Mouse (Mus musculus) midbrain, embryonic 13.5 days (tissue): ENCODE measurements around the gene Smarcc2. TPM values are rescaled to one million over a fixed set of nuclear protein-coding genes. Genes with fewer than 3 reads are reported as not detected.
A peak's percentile ranks its signal among the peaks of the same experiment; 100 is the strongest.
"Not testable (repeated sequence)": the region's sequence is repeated elsewhere in the genome, so short reads cannot be mapped to it uniquely, and the experiment has no call there.

Experiments used
- ATAC-seq: fragments of 200-750 bp; cut with Nextera tagmentation; 2 replicates; pipeline ENCODE4 v1.8.0; 2017; ENCODE audit warnings: mild to moderate bottlenecking, moderate TSS enrichment, moderate library complexity
- H3K27ac ChIP-seq: fragments of 300-500 bp; sonication (generic); 2 replicates; pipeline ENCODE4 v1.5.1; 2015; ENCODE audit warnings: inconsistent platforms, mild to moderate bottlenecking, moderate library complexity
- H3K27me3 ChIP-seq: fragments of 300-500 bp; sonication (generic); 2 replicates; pipeline ENCODE4 v1.6.1; 2015; ENCODE audit warnings: mild to moderate bottlenecking, inconsistent platforms
- H3K36me3 ChIP-seq: fragments of 300-500 bp; sonication (generic); 2 replicates; pipeline ENCODE4 v1.6.1; 2015; ENCODE audit warnings: mild to moderate bottlenecking, inconsistent platforms
- H3K4me1 ChIP-seq: fragments of 300-500 bp; sonication (generic); replicated peaks from 2 replicates; pipeline ENCODE4 v1.6.1; 2015; ENCODE audit warnings: inconsistent platforms
- H3K4me2 ChIP-seq: fragments of 300-500 bp; sonication (generic); replicated peaks from 2 replicates; pipeline ENCODE4 v1.6.1; 2015; ENCODE audit warnings: moderate library complexity, mild to moderate bottlenecking, inconsistent platforms
- H3K4me3 ChIP-seq: fragments of 300-500 bp; sonication (generic); replicated peaks from 2 replicates; pipeline ENCODE4 v1.5.1; 2015; ENCODE audit warnings: mild to moderate bottlenecking, inconsistent platforms
- H3K9ac ChIP-seq: fragments of 300-500 bp; sonication (generic); replicated peaks from 2 replicates; pipeline ENCODE4 v1.6.1; 2015; ENCODE audit warnings: mild to moderate bottlenecking, inconsistent platforms
- H3K9me3 ChIP-seq: fragments of 300-500 bp; sonication (generic); 2 replicates; pipeline ENCODE4 v1.6.1; 2016; ENCODE audit warnings: mild to moderate bottlenecking, inconsistent platforms
- WGBS: fragments of 180-500 bp; shearing (Covaris S2); methylation state at CpG from one replicate; pipeline ENCODE4 v1.1.7; 2015; 5-methylcytosine and 5-hydroxymethylcytosine counted together
- polyA plus RNA-seq: library from polyadenylated mRNA; unstranded; fragments of >200 nt; fragmentation: Nextera tagmentation; extraction: Ambion mirVana; gene quantifications from 2 replicates; pipeline ENCODE4 v1.2.1, GENCODE M21; 2015

Gene Smarcc2
- polyA plus RNA-seq, 1 experiment from 2014 or later: 212 TPM

- no peak overlapping the region for H3K9ac ChIP-seq
- H3K27ac ChIP-seq: peak overlapping the region; percentile 35; the same call in 1 of the 2 replicates
- H3K4me2 ChIP-seq: no peak overlapping the region
- 68% methylated on average over 5 of the region's 5 CpGs for WGBS
- H3K4me1 ChIP-seq: peaks cover 33% of the 10 kb centered on the region
- no peak for ATAC-seq
- no peaks in the 10 kb centered on the region for H3K9me3 ChIP-seq
- H3K4me3 ChIP-seq: no peak overlapping the region
- H3K36me3 ChIP-seq: peaks cover 73% of the 10 kb centered on the region
- no peaks in the 10 kb centered on the region for H3K27me3 ChIP-seq
Observed at GRCm38 (mm10) chr10:128489380-128489779, 30.3 kb downstream of the Smarcc2 start.

DNA sequence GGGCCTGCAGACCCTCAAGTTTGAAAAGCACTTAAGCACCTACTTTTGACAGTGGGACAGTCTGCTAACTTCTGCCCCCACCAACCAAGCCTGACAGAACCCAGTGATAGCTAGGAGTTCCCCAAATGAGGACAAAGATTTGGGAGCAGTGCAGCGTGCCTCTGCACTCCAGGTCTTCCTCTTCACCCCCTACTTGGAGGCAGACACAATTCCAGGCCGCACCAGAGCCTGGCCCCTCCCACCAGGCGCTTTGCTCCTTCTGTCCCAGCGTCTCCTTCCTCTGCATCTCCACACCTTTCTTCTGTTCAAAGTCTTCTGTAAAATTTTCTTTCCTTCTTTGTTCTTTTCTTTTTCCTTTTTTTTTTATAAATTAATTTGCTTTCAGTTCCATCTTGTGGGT, 30.7 kb downstream of the Smarcc2 start:
- H3K4me2 ChIP-seq: no peak overlapping the region
- no peaks in the 10 kb centered on the region for H3K9me3 ChIP-seq
- H3K4me1 ChIP-seq: peaks cover 37% of the 10 kb centered on the region
- WGBS: 62% methylated on average over 4 of the region's 4 CpGs
- no peaks in the 10 kb centered on the region for H3K27me3 ChIP-seq
- ATAC-seq: no peak
- no peak overlapping the region for H3K4me3 ChIP-seq
- H3K36me3 ChIP-seq: peaks cover 69% of the 10 kb centered on the region
- peak overlapping the region; percentile 35; the same call in 1 of the 2 replicates for H3K27ac ChIP-seq
- H3K9ac ChIP-seq: no peak overlapping the region

- H3K36me3 ChIP-seq: peaks cover 66% of the 10 kb centered on the region
- no peak overlapping the region for H3K27ac ChIP-seq
- no peaks in the 10 kb centered on the region for H3K27me3 ChIP-seq
- no peak overlapping the region for H3K9ac ChIP-seq
- no peak overlapping the region for H3K4me3 ChIP-seq
- no peak overlapping the region for H3K4me2 ChIP-seq
- peaks cover 41% of the 10 kb centered on the region for H3K4me1 ChIP-seq
- H3K9me3 ChIP-seq: no peaks in the 10 kb centered on the region
- ATAC-seq: no peak
- 67% methylated on average over 5 of the region's 5 CpGs for WGBS
Observed at GRCm38 (mm10) chr10:128490232-128490631, 31.2 kb downstream of the Smarcc2 start.

- peak overlapping the region; percentile 51; the same call in 1 of the 2 replicates for H3K27ac ChIP-seq
Observed at GRCm38 (mm10) chr10:128490912-128491311, 31.9 kb downstream of the Smarcc2 start.

GRCm38 (mm10) chr10:128491495-128491894, 32.4 kb downstream of the Smarcc2 start:
- Histone ChIP-seq H3K4me3 (peak overlapping the region; percentile 77), H3K9ac (peak overlapping the region; percentile 32; the same call in 1 of the 2 replicates), H3K36me3 (peaks cover 53% of the 10 kb centered on the region), H3K9me3 (no peaks in the 10 kb centered on the region), H3K27me3 (peaks cover 4% of the 10 kb centered on the region; the same call in 1 of the 2 replicates), H3K4me1 (peaks cover 44% of the 10 kb centered on the region), H3K27ac (peak overlapping the region; percentile 51), H3K4me2 (peak overlapping the region; percentile 67)
- no peak for ATAC-seq
- WGBS: 80% methylated on average over 6 of the region's 6 CpGs

More at GRCm38 (mm10) chr10:128490912-128491311, 31.9 kb downstream of the Smarcc2 start:
- no peaks in the 10 kb centered on the region for H3K9me3 ChIP-seq
- ATAC-seq: no peak
- no peak overlapping the region for H3K4me3 ChIP-seq
- peaks cover 59% of the 10 kb centered on the region for H3K36me3 ChIP-seq
- 42% methylated on average over 5 of the region's 5 CpGs for WGBS
- H3K9ac ChIP-seq: peak overlapping the region; percentile 32; the same call in 1 of the 2 replicates
- H3K4me1 ChIP-seq: peaks cover 42% of the 10 kb centered on the region
- no peak overlapping the region for H3K4me2 ChIP-seq
- H3K27me3 ChIP-seq: no peaks in the 10 kb centered on the region

DNA sequence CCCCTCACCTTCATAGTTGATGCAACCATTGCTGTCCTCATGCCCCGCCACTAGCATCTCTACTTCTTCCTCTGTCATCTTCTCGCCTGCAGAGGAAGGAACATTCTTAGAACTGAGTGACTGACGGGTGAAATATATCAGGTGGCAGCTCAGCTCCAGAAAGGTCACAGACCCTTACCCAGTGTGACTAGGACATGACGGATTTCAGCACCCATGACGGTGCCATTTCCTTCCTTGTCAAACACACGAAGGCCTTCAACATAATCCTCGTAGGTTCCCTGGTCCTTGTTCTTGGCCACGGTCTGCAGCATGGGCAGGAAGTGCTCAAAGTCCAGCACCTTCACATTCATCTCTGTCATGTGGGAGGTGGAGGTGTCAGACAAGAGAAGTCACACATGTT, 33.0 kb downstream of the Smarcc2 start:
- peaks cover 48% of the 10 kb centered on the region for H3K4me1 ChIP-seq
- peak overlapping the region; percentile 77 for H3K4me3 ChIP-seq
- peak overlapping the region; percentile 67 for H3K4me2 ChIP-seq
- peaks cover 50% of the 10 kb centered on the region for H3K36me3 ChIP-seq
- H3K27ac ChIP-seq: peak overlapping the region; percentile 94
- H3K9ac ChIP-seq: peak overlapping the region; percentile 85
- WGBS: 80% methylated on average over 8 of the region's 8 CpGs
- H3K27me3 ChIP-seq, H3K9me3 ChIP-seq, ATAC-seq: not testable (repeated sequence)

- Histone ChIP-seq H3K36me3 (peaks cover 43% of the 10 kb centered on the region), H3K4me3 (peak overlapping the region; percentile 77), H3K9me3 (no peaks in the 10 kb centered on the region), H3K9ac (peak overlapping the region; percentile 85), H3K4me2 (peak overlapping the region; percentile 67), H3K27me3 (peaks cover 10% of the 10 kb centered on the region; the same call in 1 of the 2 replicates), H3K4me1 (peaks cover 54% of the 10 kb centered on the region), H3K27ac (peak overlapping the region; percentile 94)
- peak; percentile 27 for ATAC-seq
- 25% methylated on average over 12 of the region's 12 CpGs for whole genome bisulfite sequencing
Observed at GRCm38 (mm10) chr10:128492633-128493311, 33.7 kb downstream of the Smarcc2 start.

- no peak; the same call in 1 of the 2 replicates for ATAC-seq
- Histone ChIP-seq H3K4me3 (peak overlapping the region; percentile 77), H3K9ac (peak overlapping the region; percentile 85), H3K4me2 (peak overlapping the region; percentile 67), H3K27me3 (peaks cover 10% of the 10 kb centered on the region; the same call in 1 of the 2 replicates), H3K36me3 (peaks cover 37% of the 10 kb centered on the region), H3K27ac (peak overlapping the region; percentile 94), H3K9me3 (no peaks in the 10 kb centered on the region), H3K4me1 (peaks cover 59% of the 10 kb centered on the region)
- WGBS: under 1% methylated on average over 12 of the region's 12 CpGs
Observed at GRCm38 (mm10) chr10:128493319-128493694, 34.3 kb downstream of the Smarcc2 start.

DNA sequence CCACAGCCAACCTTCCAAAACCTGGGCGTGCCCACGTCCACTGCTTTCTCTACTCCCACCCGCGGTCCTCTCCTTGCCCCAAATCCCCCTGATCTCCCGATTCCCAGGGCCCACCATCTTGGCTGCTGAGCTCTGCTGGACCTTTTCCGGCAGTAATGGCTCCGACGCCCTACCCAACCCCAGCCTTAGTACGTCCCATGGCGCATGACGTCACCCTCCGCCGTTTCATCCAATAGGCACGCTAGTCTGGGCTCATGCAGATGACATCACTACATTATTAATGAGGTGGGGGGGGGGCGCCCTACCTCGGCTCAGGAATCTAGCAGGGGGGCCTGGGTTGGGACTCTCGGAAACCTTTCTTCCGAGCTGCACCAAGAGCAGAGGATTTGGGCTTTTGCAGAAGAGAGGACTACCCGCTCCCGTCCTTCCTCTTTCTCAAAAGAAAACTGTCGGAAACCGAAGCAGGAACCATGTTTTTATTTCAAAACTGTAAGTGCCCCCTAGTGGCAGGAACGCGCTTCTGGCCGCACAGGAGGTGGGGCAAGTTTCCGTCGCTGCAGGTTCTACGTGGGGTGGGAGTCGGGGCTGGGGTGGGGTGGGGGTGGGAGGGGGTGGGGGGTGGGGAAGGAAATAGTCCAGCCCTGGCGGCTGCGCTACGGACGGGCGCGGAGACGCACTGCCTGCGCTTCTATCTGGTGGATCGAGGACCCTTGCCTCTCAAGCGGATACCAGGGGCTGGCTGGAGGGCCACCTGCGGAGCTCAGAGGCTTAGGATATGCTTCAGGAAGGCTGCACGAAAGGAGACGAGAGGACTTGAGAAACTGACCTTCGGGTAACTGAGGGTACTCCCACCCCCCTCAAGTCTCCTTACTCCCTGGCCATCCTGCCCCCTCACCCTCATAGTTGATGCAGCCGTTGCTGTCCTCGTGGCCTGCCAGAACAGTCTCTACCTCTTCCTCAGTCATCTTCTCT, 34.9 kb downstream of the Smarcc2 start, which contains the start of gene Myl6:
Myl6 (minus strand) TSS at position 451 of the 972 bp plus-strand sequence.
- Histone ChIP-seq H3K4me1 (peaks cover 61% of the 10 kb centered on the region), H3K4me3 (peak within 1 kb of the TSS; percentile 77), H3K4me2 (peak within 1 kb of the TSS; percentile 67), H3K9ac (peak within 1 kb of the TSS; percentile 85), H3K9me3 (no peaks in the 10 kb centered on the region), H3K27ac (peak within 1 kb of the TSS; percentile 94), H3K27me3 (peaks cover 10% of the 10 kb centered on the region; the same call in 1 of the 2 replicates), H3K36me3 (peaks cover 30% of the 10 kb centered on the region)
- 0% methylated on average over 45 of the region's 45 CpGs for WGBS
- peak; percentile 93 for ATAC-seq

DNA sequence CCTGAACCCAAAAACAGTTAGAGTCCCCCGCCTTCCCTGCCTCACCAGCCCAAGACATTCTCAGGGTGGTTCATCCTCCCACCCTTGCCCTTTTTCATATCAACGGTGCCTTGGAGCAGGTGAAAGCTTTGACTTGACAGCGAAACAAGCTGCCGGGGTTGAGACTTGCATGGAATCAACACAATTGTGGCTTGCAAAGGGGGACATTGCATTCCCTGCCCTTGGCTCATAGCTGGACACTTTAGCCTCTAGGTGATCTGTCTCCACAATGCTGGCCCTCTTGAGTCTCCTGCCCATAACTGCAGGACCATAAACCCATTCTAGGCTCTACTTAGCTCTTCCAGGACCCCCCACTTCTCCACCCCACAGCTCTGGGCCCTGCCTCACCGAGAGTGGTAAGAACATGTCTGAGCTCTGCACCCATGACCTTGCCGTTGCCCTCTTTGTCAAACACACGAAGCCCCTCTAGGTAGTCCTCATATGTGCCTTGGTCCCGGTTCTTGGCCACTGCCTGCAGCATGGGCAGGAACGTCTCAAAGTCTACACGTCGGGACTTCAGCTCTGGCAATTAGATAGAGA, 35.7 kb downstream of the Smarcc2 start:
- Histone ChIP-seq H3K4me2 (peak overlapping the region; percentile 67), H3K9me3 (no peaks in the 10 kb centered on the region), H3K9ac (peak overlapping the region; percentile 78), H3K27ac (peak overlapping the region; percentile 94), H3K36me3 (peaks cover 23% of the 10 kb centered on the region), H3K4me3 (peak overlapping the region; percentile 77), H3K4me1 (peaks cover 66% of the 10 kb centered on the region), H3K27me3 (peaks cover 10% of the 10 kb centered on the region; the same call in 1 of the 2 replicates)
- WGBS: 62% methylated on average over 11 of the region's 11 CpGs
- no peak for ATAC-seq

DNA sequence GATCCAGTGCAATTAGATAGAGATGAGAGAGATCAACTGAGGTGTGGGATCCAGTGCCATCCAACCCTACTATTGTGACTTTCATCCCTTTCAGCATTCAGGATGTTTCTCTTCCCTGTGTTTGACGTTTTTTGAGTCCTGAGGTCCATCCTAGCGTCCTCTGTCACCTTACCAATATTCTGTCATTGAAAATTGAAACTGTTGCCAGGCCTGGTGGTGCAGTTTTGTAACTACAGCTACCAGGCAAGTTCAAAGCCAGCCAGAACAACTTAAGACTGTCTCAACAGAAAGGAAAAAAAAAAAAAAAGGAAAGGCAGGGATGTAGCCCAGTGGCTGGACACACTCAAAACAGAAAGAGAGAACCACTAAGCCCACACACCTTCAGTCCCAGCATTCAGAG, 36.2 kb downstream of the Smarcc2 start:
- Histone ChIP-seq H3K4me1 (peaks cover 61% of the 10 kb centered on the region), H3K4me2 (peak overlapping the region; percentile 67), H3K4me3 (peak overlapping the region; percentile 77), H3K9ac (no peak overlapping the region), H3K36me3 (peaks cover 18% of the 10 kb centered on the region), H3K27me3 (peaks cover 10% of the 10 kb centered on the region; the same call in 1 of the 2 replicates), H3K9me3 (no peaks in the 10 kb centered on the region), H3K27ac (no peak overlapping the region)
- 85% methylated on average over 2 of the region's 2 CpGs for whole genome bisulfite sequencing
- no peak for ATAC-seq
